ENCODE assay signal across 8 mouse cellular contexts in the genomic region with DNA sequence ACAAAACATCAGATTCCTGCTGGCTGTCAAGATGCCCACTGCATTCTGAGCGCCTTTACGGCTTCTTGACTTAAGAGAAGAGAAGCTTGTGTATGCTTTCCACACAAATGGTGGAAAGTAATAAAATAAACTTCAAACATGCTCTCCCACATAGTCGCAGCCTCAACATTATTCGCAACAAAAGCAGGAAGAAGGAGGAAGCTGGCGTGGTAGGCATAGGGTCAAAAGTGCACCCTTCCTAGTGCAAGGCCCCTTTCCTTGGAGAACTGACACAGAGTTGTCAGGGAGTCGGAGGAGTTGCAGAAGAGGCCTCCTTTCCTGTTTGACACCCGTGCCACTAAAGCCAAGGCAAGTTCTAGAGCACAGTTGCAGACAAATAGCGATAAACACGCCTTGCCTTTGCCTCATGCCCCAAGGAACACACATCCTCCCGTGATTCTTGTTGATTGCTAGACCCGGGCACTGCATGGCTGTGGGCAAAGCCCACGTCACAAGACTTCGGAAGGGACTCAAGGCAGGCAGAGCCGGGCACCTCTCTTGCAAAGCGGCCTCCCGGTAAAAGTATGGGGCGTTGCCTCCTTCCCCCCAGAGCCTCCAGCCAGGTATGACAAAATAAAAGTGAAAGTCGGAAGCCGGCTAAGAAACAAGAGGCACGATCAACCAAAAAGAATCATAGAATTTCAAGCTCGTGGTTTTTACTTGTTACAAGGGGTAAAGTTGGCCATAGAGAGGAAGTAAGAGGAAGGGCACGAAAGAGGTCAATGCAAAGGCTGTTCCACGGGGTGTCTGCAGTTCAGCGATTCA. TPM values are rescaled to one million over a fixed set of nuclear protein-coding genes. Genes with fewer than 3 reads are reported as not detected.
A peak's percentile ranks its signal among the peaks of the same experiment; 100 is the strongest.
DNase-seq lines count a peak whose midpoint lies in the region; ATAC-seq and TF ChIP-seq lines count a peak whose summit lies in the region.

No protein-coding gene starts in this region.

- H3K4me3 ChIP-seq in left cerebral cortex, adult 2 months: peak overlapping the region; percentile 54
- H3K4me3 ChIP-seq in embryonic facial prominence, embryonic 15.5 days (replicated peaks): peak overlapping the region; percentile 60
- peak overlapping the region; percentile 75 for H3K4me3 ChIP-seq in limb, embryonic 10.5 days

- intact Hi-C loops in left cerebral cortex, adult 2 months (cut with DNase I): no loop called here
- intact Hi-C loops in left cerebral cortex, postnatal 36 days (cut with DNase I): loop anchor here (5.0 kb wide), 2 partner anchors 60 to 250 kb away; partner anchors contain the start of gene Foxc1

- ATAC-seq in embryonic facial prominence, embryonic 15.5 days (ENCODE audit: insufficient number of reproducible peaks, low FRiP score, low TSS enrichment, low read depth): no peak

- no peaks in the 10 kb centered on the region for H3K9me3 ChIP-seq in embryonic facial prominence, embryonic 15.5 days (replicated peaks)
- no peaks in the 10 kb centered on the region for H3K9me3 ChIP-seq in limb, embryonic 10.5 days (replicated peaks)

- H3K36me3 ChIP-seq in embryonic facial prominence, embryonic 15.5 days: no peaks in the 10 kb centered on the region
- H3K36me3 ChIP-seq in limb, embryonic 10.5 days: no peaks in the 10 kb centered on the region

- TF ChIP-seq CTCF in left cerebral cortex, adult 2 months (IDR thresholded peaks at IDR 0.05): no peak; the same call in 1 of the 2 replicates

- H3K27ac ChIP-seq in left cerebral cortex, adult 2 months: no peak overlapping the region
- no peak overlapping the region for H3K27ac ChIP-seq in embryonic facial prominence, embryonic 15.5 days (replicated peaks)
- no peak overlapping the region for H3K27ac ChIP-seq in limb, embryonic 10.5 days

- no peak for DNase-seq in left cerebral cortex, adult 2 months (ENCODE audit: extremely low spot score in 1 of 2, low spot score in 2 of 2)
- DNase-seq in left cerebral cortex, postnatal 36 days (ENCODE audit: low spot score in 2 of 2): no peak
- DNase-seq in limb, embryonic 10.5 days (ENCODE audit: low spot score): peak; percentile 48
- peak; percentile 48 for DNase-seq in neural tube, embryonic 10.5 days (ENCODE audit: extremely low spot score, low spot score)
- no peak for DNase-seq in layer of hippocampus, adult 8-10 months (ENCODE audit: low spot score in 2 of 2)
- no peak for DNase-seq in frontal cortex, postnatal 36 days (ENCODE audit: low spot score in 2 of 2)
- DNase-seq in left cerebral cortex, adult 11 months (ENCODE audit: low spot score): no peak

- WGBS in embryonic facial prominence, embryonic 15.5 days: 10% methylated on average over 24 of the region's 24 CpGs
- 5% methylated on average over 24 of the region's 24 CpGs for WGBS in limb, embryonic 10.5 days

- peaks cover 81% of the 10 kb centered on the region for H3K27me3 ChIP-seq in embryonic facial prominence, embryonic 15.5 days
- H3K27me3 ChIP-seq in limb, embryonic 10.5 days (ENCODE audit: low read depth, poor library complexity, severe bottlenecking): peaks cover 85% of the 10 kb centered on the region

- no peak overlapping the region for H3K9ac ChIP-seq in embryonic facial prominence, embryonic 15.5 days

- peaks cover 32% of the 10 kb centered on the region for H3K4me1 ChIP-seq in embryonic facial prominence, embryonic 15.5 days
- H3K4me1 ChIP-seq in limb, embryonic 10.5 days: peaks cover 30% of the 10 kb centered on the region

- H3K4me2 ChIP-seq in embryonic facial prominence, embryonic 15.5 days (replicated peaks): peak overlapping the region; percentile 99

RNA-seq across cellular contexts. Expression of gene Foxq1, which starts 1.2 kb away (rescaled TPM):
- total RNA-seq in left cerebral cortex, adult 2 months (2021): 1 to 10 TPM; 2.1 to 2.2 TPM
- 1 to 10 TPM; 2.8 to 3.4 TPM for total RNA-seq in left cerebral cortex, postnatal 36 days (2021)
- 4.4 TPM in 2 replicates for polyA plus RNA-seq in embryonic facial prominence, embryonic 15.5 days (2015; fragmentation: Nextera tagmentation; extraction: Ambion mirVana)
- polyA plus RNA-seq in limb, embryonic 10.5 days (2016; fragmentation: Nextera tagmentation; extraction: Ambion mirVana): 0.09 TPM in 1 of 2 replicates, not detected in the other
- 1 to 10 TPM; 2.3 to 2.5 (median 2.4) TPM for total RNA-seq in layer of hippocampus, adult 8-10 months (2022)

RNA-seq across cellular contexts. Expression of gene A530084C06Rik, which starts 2.0 kb away (rescaled TPM):
- total RNA-seq in left cerebral cortex, adult 2 months (2021): under 1 TPM; 0.38 to 0.49 TPM
- total RNA-seq in left cerebral cortex, postnatal 36 days (2021): under 1 TPM; 0.59 to 0.69 TPM
- polyA plus RNA-seq in embryonic facial prominence, embryonic 15.5 days (2015; fragmentation: Nextera tagmentation; extraction: Ambion mirVana): not detected in 2 replicates
- polyA plus RNA-seq in limb, embryonic 10.5 days (2016; fragmentation: Nextera tagmentation; extraction: Ambion mirVana): not detected in 2 replicates
- 1 to 10 TPM in 2 of 4 experiments, under 1 TPM in 2; 0.47 to 1.1 (median 0.84) TPM for total RNA-seq in layer of hippocampus, adult 8-10 months (2022)

Comparison
In these comparisons a context has a peak if more than half of its experiments do, and no peak if none do; other contexts are left out.
1. DNase-seq: peak in limb, embryonic 10.5 days (single experiment) and neural tube, embryonic 10.5 days (single experiment); none in left cerebral cortex, adult 2 months (0 of 2), left cerebral cortex, postnatal 36 days (0 of 2), layer of hippocampus, adult 8-10 months (0 of 2), frontal cortex, postnatal 36 days (0 of 2) and left cerebral cortex, adult 11 months (single experiment).
2. Peak in every context shown above with its lines, with median percentiles within 50 percentile points of each other: H3K4me3 ChIP-seq.